Mouse (Mus musculus): ENCODE results near the gene Smim20. TPM values are rescaled to one million over a fixed set of nuclear protein-coding genes. Genes with fewer than 3 reads are reported as not detected.

The Smim20 gene
- polyA plus RNA-seq, 1 experiment from 2014 or later: 71.3 TPM

DNA sequence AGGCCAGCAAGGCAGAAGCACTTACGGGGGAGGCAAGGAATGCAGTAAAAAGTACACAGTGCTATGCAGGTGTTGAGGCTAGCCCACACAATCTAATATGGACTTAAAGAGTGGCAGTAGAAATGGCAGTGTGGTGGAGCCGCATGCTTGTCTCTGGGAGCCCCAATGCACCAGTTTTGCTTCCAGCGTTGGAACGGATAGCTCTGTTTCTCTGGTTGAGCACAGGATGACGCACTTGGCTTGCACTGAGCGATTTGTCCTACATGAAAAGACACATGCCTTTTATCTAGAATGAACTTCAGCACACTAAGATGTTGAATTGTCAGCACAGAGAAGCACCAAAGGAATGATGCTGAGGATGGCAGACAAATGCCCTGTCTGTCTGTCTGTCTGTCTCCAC is 37.1 kb downstream of the Smim20 start:
- Histone ChIP-seq H3K36me3 (ENCODE audit: control insufficient read depth, insufficient read depth, low read length) (no peaks in the 10 kb centered on the region), H3K9me3 (ENCODE audit: control insufficient read depth, low read length) (no peaks in the 10 kb centered on the region), H3K27ac (ENCODE audit: low read depth, low read length) (no peak overlapping the region), H3K9ac (ENCODE audit: low read length) (no peak overlapping the region), H3K27me3 (ENCODE audit: control insufficient read depth, insufficient read depth, low read length) (no peaks in the 10 kb centered on the region), H3K4me2 (ENCODE audit: low read depth, low read length, severe bottlenecking) (no peak overlapping the region), H3K4me1 (replicated peaks; ENCODE audit: control insufficient read depth, insufficient read depth, low read length) (no peaks in the 10 kb centered on the region), H3K4me3 (ENCODE audit: low read depth, low read length) (no peak overlapping the region)
- DNase-seq (ENCODE audit: low spot score): no peak
- no peak for ATAC-seq (replicated peaks; ENCODE audit: low FRiP score)
- WGBS: 96% methylated on average over 6 of the region's 6 CpGs

DNA sequence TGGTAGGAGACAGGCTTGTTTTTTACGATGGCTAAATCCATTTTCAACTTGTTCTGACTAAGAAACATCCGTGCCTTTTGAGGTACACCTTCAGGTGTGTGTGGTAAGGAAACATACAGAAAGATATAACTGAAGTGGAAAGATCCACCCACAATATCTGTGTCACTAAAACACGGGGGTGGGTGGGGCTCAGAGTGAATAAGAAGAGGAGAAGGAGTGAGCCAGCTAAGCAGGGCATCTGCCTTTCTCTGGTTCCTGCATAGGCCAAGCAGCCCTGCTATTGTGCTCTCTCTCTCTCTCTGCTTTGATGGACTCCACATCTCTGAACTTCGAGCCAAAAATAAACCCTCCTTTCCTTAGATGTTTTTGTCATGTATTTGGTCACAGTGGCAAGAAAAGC is 38.1 kb downstream of the Smim20 start:
- no peak overlapping the region for H3K4me3 ChIP-seq (ENCODE audit: low read depth, low read length)
- ATAC-seq (replicated peaks; ENCODE audit: low FRiP score): no peak
- H3K27ac ChIP-seq (ENCODE audit: low read depth, low read length): no peak overlapping the region
- WGBS: 73% methylated on average over 4 of the region's 4 CpGs
- DNase-seq (ENCODE audit: low spot score): no peak
- H3K4me1 ChIP-seq (replicated peaks; ENCODE audit: control insufficient read depth, insufficient read depth, low read length): no peaks in the 10 kb centered on the region
- no peak overlapping the region for H3K4me2 ChIP-seq (ENCODE audit: low read depth, low read length, severe bottlenecking)
- no peaks in the 10 kb centered on the region for H3K27me3 ChIP-seq (ENCODE audit: control insufficient read depth, insufficient read depth, low read length)
- no peak overlapping the region for H3K9ac ChIP-seq (ENCODE audit: low read length)
- H3K9me3 ChIP-seq (ENCODE audit: control insufficient read depth, low read length): no peaks in the 10 kb centered on the region
- H3K36me3 ChIP-seq (ENCODE audit: control insufficient read depth, insufficient read depth, low read length): no peaks in the 10 kb centered on the region

- Histone ChIP-seq H3K27me3 (ENCODE audit: control insufficient read depth, insufficient read depth, low read length) (no peaks in the 10 kb centered on the region), H3K9ac (ENCODE audit: low read length) (no peak overlapping the region), H3K4me1 (replicated peaks; ENCODE audit: control insufficient read depth, insufficient read depth, low read length) (no peaks in the 10 kb centered on the region), H3K36me3 (ENCODE audit: control insufficient read depth, insufficient read depth, low read length) (no peaks in the 10 kb centered on the region), H3K9me3 (ENCODE audit: control insufficient read depth, low read length) (no peaks in the 10 kb centered on the region), H3K27ac (ENCODE audit: low read depth, low read length) (no peak overlapping the region), H3K4me3 (ENCODE audit: low read depth, low read length) (no peak overlapping the region), H3K4me2 (ENCODE audit: low read depth, low read length, severe bottlenecking) (no peak overlapping the region)
- no peak for ATAC-seq (replicated peaks; ENCODE audit: low FRiP score)
- WGBS: 88% methylated on average over 3 of the region's 3 CpGs
- DNase-seq (ENCODE audit: low spot score): no peak
Measured at GRCm38 (mm10) chr5:53306864-53307263, 40.0 kb downstream of the Smim20 start.

- no peak overlapping the region for H3K4me2 ChIP-seq (ENCODE audit: low read depth, low read length, severe bottlenecking)
- WGBS: 93% methylated on average over 5 of the region's 5 CpGs
Measured at GRCm38 (mm10) chr5:53307437-53307836, 40.6 kb downstream of the Smim20 start.

DNA sequence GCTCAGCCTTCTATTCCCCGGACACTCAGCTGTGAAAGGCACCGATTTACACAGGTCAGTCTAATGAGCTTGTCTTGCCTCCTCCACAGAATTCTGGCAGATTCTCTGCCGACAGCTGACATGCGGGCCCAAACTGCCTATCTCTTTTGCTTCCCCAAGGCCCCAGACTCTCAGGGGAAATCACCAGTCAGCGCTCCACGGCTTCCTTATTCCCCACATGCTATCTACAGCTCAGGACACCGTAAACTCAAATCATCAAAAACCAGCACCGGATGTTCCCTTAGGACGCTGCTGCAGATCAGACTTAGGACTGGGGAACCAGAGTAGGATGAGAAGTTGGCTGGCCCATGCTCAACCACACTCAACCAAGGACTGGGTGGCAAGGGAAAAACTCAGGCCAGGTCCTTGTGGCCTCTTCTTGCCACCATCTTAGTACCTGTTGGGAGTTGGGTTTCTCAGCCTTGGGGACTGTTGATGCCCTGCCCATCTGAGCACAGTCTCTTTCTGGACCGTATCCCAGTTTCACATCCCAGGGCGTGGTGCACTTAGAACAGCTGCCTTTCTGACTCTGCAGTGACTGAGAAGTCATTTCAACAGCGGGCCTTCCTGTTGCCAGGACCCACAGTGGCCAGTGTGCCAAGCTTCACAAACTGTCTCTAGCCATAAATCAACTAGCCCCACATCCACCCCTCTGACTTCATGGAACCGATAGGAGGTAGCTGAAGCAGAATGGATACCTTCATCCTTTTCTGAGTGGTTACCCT is 47.7 kb downstream of the Smim20 start:
- ATAC-seq (replicated peaks; ENCODE audit: low FRiP score): no peak
- H3K27ac ChIP-seq (ENCODE audit: low read depth, low read length): no peak overlapping the region
- WGBS: 94% methylated on average over 13 of the region's 13 CpGs
- H3K27me3 ChIP-seq (ENCODE audit: control insufficient read depth, insufficient read depth, low read length): no peaks in the 10 kb centered on the region
- H3K9ac ChIP-seq (ENCODE audit: low read length): no peak overlapping the region
- no peaks in the 10 kb centered on the region for H3K4me1 ChIP-seq (replicated peaks; ENCODE audit: control insufficient read depth, insufficient read depth, low read length)
- DNase-seq (ENCODE audit: low spot score): no peak
- no peak overlapping the region for H3K4me3 ChIP-seq (ENCODE audit: low read depth, low read length)
- no peaks in the 10 kb centered on the region for H3K9me3 ChIP-seq (ENCODE audit: control insufficient read depth, low read length)
- no peak overlapping the region for H3K4me2 ChIP-seq (ENCODE audit: low read depth, low read length, severe bottlenecking)
- no peaks in the 10 kb centered on the region for H3K36me3 ChIP-seq (ENCODE audit: control insufficient read depth, insufficient read depth, low read length)

More at GRCm38 (mm10) chr5:53307437-53307836, 40.6 kb downstream of the Smim20 start:
- no peaks in the 10 kb centered on the region for H3K9me3 ChIP-seq (ENCODE audit: control insufficient read depth, low read length)
- no peak overlapping the region for H3K4me3 ChIP-seq (ENCODE audit: low read depth, low read length)
- ATAC-seq (replicated peaks; ENCODE audit: low FRiP score): no peak
- H3K27me3 ChIP-seq (ENCODE audit: control insufficient read depth, insufficient read depth, low read length): no peaks in the 10 kb centered on the region
- DNase-seq (ENCODE audit: low spot score): no peak
- no peak overlapping the region for H3K27ac ChIP-seq (ENCODE audit: low read depth, low read length)
- no peak overlapping the region for H3K9ac ChIP-seq (ENCODE audit: low read length)
- H3K36me3 ChIP-seq (ENCODE audit: control insufficient read depth, insufficient read depth, low read length): no peaks in the 10 kb centered on the region
- H3K4me1 ChIP-seq (replicated peaks; ENCODE audit: control insufficient read depth, insufficient read depth, low read length): no peaks in the 10 kb centered on the region

- no peak overlapping the region for H3K9ac ChIP-seq (ENCODE audit: low read length)
- no peaks in the 10 kb centered on the region for H3K27me3 ChIP-seq (ENCODE audit: control insufficient read depth, insufficient read depth, low read length)
- no peaks in the 10 kb centered on the region for H3K9me3 ChIP-seq (ENCODE audit: control insufficient read depth, low read length)
- DNase-seq (ENCODE audit: low spot score) (no peak), ATAC-seq (replicated peaks; ENCODE audit: low FRiP score) (no peak)
- no peak overlapping the region for H3K27ac ChIP-seq (ENCODE audit: low read depth, low read length)
- 71% methylated on average over 2 of the region's 2 CpGs for whole genome bisulfite sequencing
- 0 out of 2 replicates have a peak, but pooled peaks cover 2% of the 10 kb centered on the region for H3K4me1 ChIP-seq (replicated peaks; ENCODE audit: control insufficient read depth, insufficient read depth, low read length)
- no peak overlapping the region for H3K4me2 ChIP-seq (ENCODE audit: low read depth, low read length, severe bottlenecking)
- H3K36me3 ChIP-seq (ENCODE audit: control insufficient read depth, insufficient read depth, low read length): no peaks in the 10 kb centered on the region
- H3K4me3 ChIP-seq (ENCODE audit: low read depth, low read length): no peak overlapping the region
Measured at GRCm38 (mm10) chr5:53315829-53316228, 48.9 kb downstream of the Smim20 start.

GRCm38 (mm10) chr5:53317396-53317795 is 50.5 kb downstream of the Smim20 start:
- Histone ChIP-seq H3K9ac (ENCODE audit: low read length) (no peak overlapping the region), H3K36me3 (ENCODE audit: control insufficient read depth, insufficient read depth, low read length) (no peaks in the 10 kb centered on the region), H3K9me3 (ENCODE audit: control insufficient read depth, low read length) (no peaks in the 10 kb centered on the region), H3K4me1 (replicated peaks; ENCODE audit: control insufficient read depth, insufficient read depth, low read length) (0 out of 2 replicates have a peak, but pooled peaks cover 2% of the 10 kb centered on the region), H3K4me2 (ENCODE audit: low read depth, low read length, severe bottlenecking) (no peak overlapping the region), H3K4me3 (ENCODE audit: low read depth, low read length) (no peak overlapping the region), H3K27ac (ENCODE audit: low read depth, low read length) (no peak overlapping the region), H3K27me3 (ENCODE audit: control insufficient read depth, insufficient read depth, low read length) (no peaks in the 10 kb centered on the region)
- no peak for DNase-seq (ENCODE audit: low spot score)
- ATAC-seq (replicated peaks; ENCODE audit: low FRiP score): no peak
- WGBS: 83% methylated on average over 3 of the region's 3 CpGs

DNA sequence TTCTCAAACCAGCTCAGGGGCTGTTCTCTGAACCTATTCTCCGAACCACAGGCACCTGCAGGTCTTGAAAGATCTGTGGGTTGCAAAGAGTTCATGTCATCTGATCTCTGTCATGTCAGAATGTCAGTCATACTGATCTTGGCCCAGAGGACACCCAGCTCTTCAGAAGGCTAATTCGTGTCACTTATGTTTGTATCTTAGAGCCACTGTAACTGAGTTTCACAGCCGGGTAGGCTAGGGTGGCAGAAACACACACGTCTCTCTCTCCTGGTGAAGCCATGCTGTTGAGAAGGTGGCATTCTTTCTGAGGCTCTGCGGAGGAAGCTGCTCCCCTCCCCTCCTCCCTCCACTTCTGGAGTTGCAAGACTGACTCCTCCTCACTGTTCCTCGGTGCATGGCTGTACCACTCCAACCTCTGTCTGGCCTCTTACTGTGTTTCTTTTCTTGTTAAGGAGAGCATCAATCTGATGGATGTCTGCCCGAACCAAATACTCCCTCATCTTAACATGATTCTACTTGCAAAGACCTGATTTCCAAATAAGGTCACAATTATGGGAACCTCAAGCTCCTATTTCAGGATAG is 51.1 kb downstream of the Smim20 start:
- no peaks in the 10 kb centered on the region for H3K36me3 ChIP-seq (ENCODE audit: control insufficient read depth, insufficient read depth, low read length)
- no peak overlapping the region for H3K4me3 ChIP-seq (ENCODE audit: low read depth, low read length)
- no peak overlapping the region for H3K9ac ChIP-seq (ENCODE audit: low read length)
- no peak for DNase-seq (ENCODE audit: low spot score)
- no peaks in the 10 kb centered on the region for H3K9me3 ChIP-seq (ENCODE audit: control insufficient read depth, low read length)
- H3K4me1 ChIP-seq (replicated peaks; ENCODE audit: control insufficient read depth, insufficient read depth, low read length): 0 out of 2 replicates have a peak, but pooled peaks cover 2% of the 10 kb centered on the region
- H3K27me3 ChIP-seq (ENCODE audit: control insufficient read depth, insufficient read depth, low read length): no peaks in the 10 kb centered on the region
- 87% methylated on average over 7 of the region's 7 CpGs for WGBS
- H3K27ac ChIP-seq (ENCODE audit: low read depth, low read length): no peak overlapping the region
- ATAC-seq (replicated peaks; ENCODE audit: low FRiP score): no peak
- H3K4me2 ChIP-seq (ENCODE audit: low read depth, low read length, severe bottlenecking): no peak overlapping the region

GRCm38 (mm10) chr5:53320331-53320730 is 53.4 kb downstream of the Smim20 start:
- no peak overlapping the region for H3K4me2 ChIP-seq (ENCODE audit: low read depth, low read length, severe bottlenecking)
- H3K4me1 ChIP-seq (replicated peaks; ENCODE audit: control insufficient read depth, insufficient read depth, low read length): 0 out of 2 replicates have a peak, but pooled peaks cover 4% of the 10 kb centered on the region
- no peak overlapping the region for H3K9ac ChIP-seq (ENCODE audit: low read length)
- H3K4me3 ChIP-seq (ENCODE audit: low read depth, low read length): no peak overlapping the region
- H3K27ac ChIP-seq (ENCODE audit: low read depth, low read length): no peak overlapping the region
- H3K36me3 ChIP-seq (ENCODE audit: control insufficient read depth, insufficient read depth, low read length): no peaks in the 10 kb centered on the region
- H3K27me3 ChIP-seq (ENCODE audit: control insufficient read depth, insufficient read depth, low read length): no peaks in the 10 kb centered on the region
- ATAC-seq (replicated peaks; ENCODE audit: low FRiP score) (0 out of 2 replicates have a peak, but pooled peaks have one; percentile 49), DNase-seq (ENCODE audit: low spot score) (no peak)
- WGBS: 46% methylated on average over 3 of the region's 3 CpGs
- no peaks in the 10 kb centered on the region for H3K9me3 ChIP-seq (ENCODE audit: control insufficient read depth, low read length)

All from forebrain, embryonic 11.5 days (tissue).